Mouse (Mus musculus) effector memory CD4-positive, alpha-beta T cell, adult 7 months (primary cell): ENCODE measurements around the gene Astl. TPM values are rescaled to one million over a fixed set of nuclear protein-coding genes. Genes with fewer than 3 reads are reported as not detected.

Experiments used
- polyA plus RNA-seq: library from polyadenylated mRNA; unstranded; fragments of 100-300 nt; shearing (Covaris generic); gene quantifications from one replicate; pipeline ENCODE4 v1.2.1, GENCODE M21; 2017

The Astl gene
- polyA plus RNA-seq, result 0.32 TPM

GRCm38 (mm10) chr2:127338416-127338815, at the start of gene Astl:
Gene Astl, plus strand, starts transcription at chr2:127338639.

DNA sequence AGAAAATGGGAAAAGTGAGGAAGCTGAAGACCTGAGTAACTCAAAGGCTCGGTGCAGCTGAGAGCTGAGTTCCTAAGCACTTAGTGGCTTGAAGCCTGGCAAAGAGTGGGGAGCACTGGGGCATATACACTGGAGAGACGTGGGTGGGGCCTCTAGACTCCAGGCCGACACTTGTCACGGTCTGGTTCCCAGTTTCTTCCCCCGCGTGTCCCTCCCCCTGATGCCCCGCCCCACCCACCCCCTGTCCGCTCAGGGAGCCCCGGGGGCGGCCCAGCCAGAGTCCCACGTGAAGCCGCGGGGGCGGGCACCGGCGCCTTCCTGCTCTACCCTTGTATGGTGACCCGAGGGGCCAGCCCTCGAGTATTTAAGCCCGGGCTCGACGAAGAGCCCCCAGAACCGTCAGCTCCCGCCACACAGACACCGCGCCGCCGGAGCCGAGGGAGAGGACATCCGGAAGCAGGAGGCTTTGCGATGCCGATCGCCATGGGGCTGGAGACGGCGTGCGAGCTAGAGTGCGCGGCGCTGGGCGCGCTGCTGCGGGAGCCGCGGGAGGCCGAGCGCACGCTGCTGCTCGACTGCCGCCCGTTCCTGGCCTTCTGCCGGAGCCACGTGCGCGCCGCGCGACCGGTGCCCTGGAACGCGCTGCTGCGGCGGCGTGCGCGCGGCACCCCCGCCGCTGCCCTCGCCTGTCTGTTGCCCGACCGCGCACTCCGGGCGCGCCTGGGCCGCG, 2.5 kb upstream of the Astl start, which contains the start of gene Dusp2:
Gene Dusp2, plus strand, starts transcription at position 393 of the 730 bp plus-strand sequence.

DNA sequence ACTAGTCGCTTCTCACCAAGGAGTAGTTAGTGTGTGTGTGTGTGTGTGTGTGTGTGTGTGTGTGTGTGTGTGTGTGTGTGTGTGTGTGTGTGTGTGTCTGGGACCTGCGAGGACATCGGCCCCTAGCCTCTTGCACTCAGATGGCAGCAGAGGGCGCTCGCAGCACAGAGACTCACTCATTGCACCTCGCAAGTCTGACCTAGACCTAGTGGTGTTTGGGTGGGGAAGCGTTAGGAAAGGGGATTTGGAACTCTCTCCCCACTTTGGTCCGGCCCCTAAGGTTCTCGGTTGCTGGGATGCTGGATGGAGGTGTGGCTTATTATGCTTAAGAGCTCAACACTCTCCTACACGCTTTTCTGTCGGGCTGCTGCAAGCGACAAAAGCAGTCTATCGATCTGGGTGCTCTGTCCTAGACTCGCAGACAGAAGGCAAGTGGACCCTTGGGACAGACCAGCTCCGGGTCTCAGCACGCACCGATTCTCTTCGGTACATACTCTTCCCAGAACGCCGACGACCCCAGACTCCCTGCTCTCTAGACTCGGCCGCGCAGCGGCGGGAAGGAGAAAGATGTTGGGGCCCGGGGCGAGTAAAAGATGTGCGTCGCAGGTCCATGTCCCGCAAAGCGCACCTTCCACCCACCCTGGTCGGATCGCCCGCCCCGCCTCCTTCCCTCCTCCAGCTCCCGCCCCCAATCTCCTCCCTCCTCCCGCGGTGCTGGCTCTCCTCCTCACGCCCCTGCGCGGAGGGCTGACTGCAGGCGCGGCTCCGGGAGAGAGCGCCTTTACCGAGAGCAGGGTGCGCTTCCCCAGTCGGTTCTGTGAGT, 24.2 kb downstream of the Astl start, which contains the start of gene Adra2b:
Gene Adra2b, plus strand, starts transcription at position 750 of the 823 bp plus-strand sequence.

Other genes starting within 250 kb of the Astl start
- gene Ncaph, start 204.7 kb upstream of the Astl start, polyA plus RNA-seq, result 2.9 TPM
- gene Itpripl1, start 195.2 kb upstream of the Astl start, polyA plus RNA-seq, result 3.5 TPM
- 0.59 TPM for gene 1810024B03Rik, start 130.4 kb upstream of the Astl start, polyA plus RNA-seq
- 90.0 TPM for gene Snrnp200, start 130.3 kb upstream of the Astl start, polyA plus RNA-seq
- 59.5 TPM for gene Ciao1, start 90.8 kb upstream of the Astl start, polyA plus RNA-seq
- gene Tmem127, start 90.7 kb upstream of the Astl start, polyA plus RNA-seq, result 31.5 TPM
- 55.0 TPM for gene Stard7, start 68.4 kb upstream of the Astl start, polyA plus RNA-seq
- 1,044 TPM for gene Dusp2, start 2.5 kb upstream of the Astl start, polyA plus RNA-seq
- 0.22 TPM for gene Adra2b, start 24.6 kb downstream of the Astl start, polyA plus RNA-seq
- 0.57 TPM for gene Gpat2, start 86.6 kb downstream of the Astl start, polyA plus RNA-seq
- 22.9 TPM for gene Fahd2a, start 105.9 kb downstream of the Astl start, polyA plus RNA-seq
- 0.35 TPM for gene Kcnip3, start 183.5 kb downstream of the Astl start, polyA plus RNA-seq
- 0.18 TPM for gene Prom2, start 202.8 kb downstream of the Astl start, polyA plus RNA-seq
- 2.9 TPM for gene Zfp661, start 248.5 kb downstream of the Astl start, polyA plus RNA-seq
- 89.2 TPM for gene Mrps5, start 248.6 kb downstream of the Astl start, polyA plus RNA-seq